Mouse (Mus musculus): ENCODE results near the gene Gm10160. TPM values are rescaled to one million over a fixed set of nuclear protein-coding genes. Genes with fewer than 3 reads are reported as not detected.
A peak's percentile ranks its signal among the peaks of the same experiment; 100 is the strongest.

The Gm10160 gene
- total RNA-seq (2021) = not detected
- long read RNA-seq = 0 reads

GRCm38 (mm10) chr7:81855694-81856093 lies at the start of gene Gm10160:
Gene Gm10160 (minus strand): TSS chr7:81855794.
- no peak for DNase-seq (ENCODE audit: low spot score in 2 of 2)

- no peak for DNase-seq (ENCODE audit: low spot score in 2 of 2)
Measured at GRCm38 (mm10) chr7:81904926-81905325, 49.3 kb upstream of the Gm10160 start.

GRCm38 (mm10) chr7:81904094-81904493 lies 48.5 kb upstream of the Gm10160 start:
- DNase-seq (ENCODE audit: low spot score in 2 of 2) = no peak

- DNase-seq (ENCODE audit: low spot score in 2 of 2) = no peak
Measured at GRCm38 (mm10) chr7:81899361-81899760, 43.8 kb upstream of the Gm10160 start.

GRCm38 (mm10) chr7:81885128-81885527 lies 29.5 kb upstream of the Gm10160 start:
- DNase-seq (ENCODE audit: low spot score in 2 of 2) = no peak

- DNase-seq (ENCODE audit: low spot score in 2 of 2) = no peak
Measured at GRCm38 (mm10) chr7:81881600-81881999, 26.0 kb upstream of the Gm10160 start.

GRCm38 (mm10) chr7:81880797-81881196 lies 25.2 kb upstream of the Gm10160 start:
- no peak for DNase-seq (ENCODE audit: low spot score in 2 of 2)

GRCm38 (mm10) chr7:81880286-81880685 lies 24.7 kb upstream of the Gm10160 start:
- DNase-seq (ENCODE audit: low spot score in 2 of 2) = no peak

- DNase-seq (ENCODE audit: low spot score in 2 of 2) = no peak
Measured at GRCm38 (mm10) chr7:81875372-81875771, 19.8 kb upstream of the Gm10160 start.

GRCm38 (mm10) chr7:81874636-81875035 lies 19.0 kb upstream of the Gm10160 start:
- DNase-seq (ENCODE audit: low spot score in 2 of 2) = no peak

GRCm38 (mm10) chr7:81873807-81874206 lies 18.2 kb upstream of the Gm10160 start:
- DNase-seq (ENCODE audit: low spot score in 2 of 2) = no peak

GRCm38 (mm10) chr7:81872493-81873013 lies 17.0 kb upstream of the Gm10160 start:
- no peak for DNase-seq (ENCODE audit: low spot score in 2 of 2)

GRCm38 (mm10) chr7:81868158-81868557 lies 12.6 kb upstream of the Gm10160 start:
- DNase-seq (ENCODE audit: low spot score in 2 of 2) = peak; percentile 81 to 86

- no peak for DNase-seq (ENCODE audit: low spot score in 2 of 2)
Measured at GRCm38 (mm10) chr7:81867231-81867930, 11.8 kb upstream of the Gm10160 start.

- no peak for DNase-seq (ENCODE audit: low spot score in 2 of 2)
Measured at GRCm38 (mm10) chr7:81865937-81866336, 10.3 kb upstream of the Gm10160 start.

- DNase-seq (ENCODE audit: low spot score in 2 of 2) = no peak
Measured at GRCm38 (mm10) chr7:81864552-81864951, 9.0 kb upstream of the Gm10160 start.

GRCm38 (mm10) chr7:81862587-81863583 lies 7.3 kb upstream of the Gm10160 start:
- DNase-seq (ENCODE audit: low spot score in 2 of 2) = no peak

GRCm38 (mm10) chr7:81861921-81862320 lies 6.3 kb upstream of the Gm10160 start:
- no peak for DNase-seq (ENCODE audit: low spot score in 2 of 2)

- DNase-seq (ENCODE audit: low spot score in 2 of 2) = no peak
Measured at GRCm38 (mm10) chr7:81861461-81861860, 5.9 kb upstream of the Gm10160 start.

GRCm38 (mm10) chr7:81860996-81861395 lies 5.4 kb upstream of the Gm10160 start:
- no peak for DNase-seq (ENCODE audit: low spot score in 2 of 2)

- DNase-seq (ENCODE audit: low spot score in 2 of 2) = no peak
Measured at GRCm38 (mm10) chr7:81860071-81860470, 4.5 kb upstream of the Gm10160 start.
